ENCODE assay signal across 12 mouse cellular contexts in the genomic region with DNA sequence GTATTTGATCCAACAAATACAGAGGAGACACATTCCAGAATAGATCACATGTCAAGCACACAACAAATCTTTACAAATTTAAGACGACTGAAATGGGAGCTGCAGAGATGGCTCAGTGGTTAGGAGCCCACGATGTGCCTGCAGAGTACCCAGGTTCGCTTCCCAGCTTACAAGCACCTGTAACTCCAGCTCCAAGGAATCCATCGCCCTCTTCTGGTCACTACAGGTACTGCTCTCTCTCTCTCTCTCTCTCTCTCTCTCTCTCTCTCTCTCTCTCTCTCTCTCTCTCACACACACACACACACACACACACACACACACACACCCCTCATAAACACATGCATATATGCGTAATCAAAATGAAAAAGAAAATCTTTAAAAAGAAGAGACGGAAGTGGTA.
DNase-seq lines count a peak whose midpoint lies in the region; ATAC-seq and TF ChIP-seq lines count a peak whose summit lies in the region.
"Had no signal": no experiment of that assay in that cellular context is flagged by ENCODE, and none has a peak within 500 bp of the region (broad histone marks: within the 10 kb centered on the region; RNA-seq: fewer than 3 reads in every experiment).

No protein-coding gene starts in this region.

- peak; percentile 28 for TF ChIP-seq CTCF in heart, postnatal 0 days (IDR thresholded peaks at IDR 0.05; ENCODE audit: low read depth)
- no peak for TF ChIP-seq CTCF in thymus, adult 2 months (IDR thresholded peaks at IDR 0.05; ENCODE audit: borderline replicate concordance, control insufficient read depth, extremely low read depth, insufficient read depth, low read length, poor library complexity)

- no peak for DNase-seq in heart, postnatal 0 days (ENCODE audit: low spot score)
- DNase-seq in thymus, adult 2 months: peak; percentile 17
- DNase-seq in thymus, adult 18-20 months: no peak
- DNase-seq in c-Kit-positive CD71-positive TER-119-positive erythroid progenitor cells, embryonic 14.5 days (ENCODE audit: low spot score): peak; percentile 8
- DNase-seq in adrenal gland, adult 2 months: no peak
- no peak for DNase-seq in heart, embryonic 10.5 days (ENCODE audit: low spot score)
- DNase-seq: cerebellum, adult 8-10 months; gastrocnemius, postnatal 14 days had no signal

- H3K4me2 ChIP-seq in heart, postnatal 0 days (ENCODE audit: low read depth, low read length): no peak overlapping the region
- no peak overlapping the region for H3K4me2 ChIP-seq in heart, embryonic 12.5 days
- H3K4me2 ChIP-seq: hindbrain, embryonic 15.5 days had no signal

- ATAC-seq in heart, postnatal 0 days (ENCODE audit: insufficient read depth, low read depth): no peak
- ATAC-seq in heart, embryonic 12.5 days (ENCODE audit: insufficient number of reproducible peaks, low FRiP score): no peak
- no peak for ATAC-seq in monocyte, adult 5-6 weeks (replicated peaks; ENCODE audit: insufficient number of reproducible peaks, low FRiP score, low TSS enrichment, poor library complexity, severe bottlenecking)

- H3K9ac ChIP-seq in heart, postnatal 0 days (replicated peaks; ENCODE audit: low read depth, low read length): no peak overlapping the region
- no peak overlapping the region for H3K9ac ChIP-seq in heart, embryonic 12.5 days
- H3K9ac ChIP-seq: hindbrain, embryonic 15.5 days had no signal

- no peaks in the 10 kb centered on the region for H3K27me3 ChIP-seq in heart, postnatal 0 days (ENCODE audit: control insufficient read depth, insufficient read depth, low read length)
- H3K27me3 ChIP-seq in heart, embryonic 12.5 days (replicated peaks): no peaks in the 10 kb centered on the region
- no peaks in the 10 kb centered on the region for H3K27me3 ChIP-seq in thymus, adult 2 months (ENCODE audit: control insufficient read depth, insufficient read depth, low read length)
- no peaks in the 10 kb centered on the region for H3K27me3 ChIP-seq in heart, embryonic 10.5 days (ENCODE audit: insufficient read depth, poor library complexity, severe bottlenecking)
- H3K27me3 ChIP-seq: hindbrain, embryonic 15.5 days had no signal

- no peak overlapping the region for H3K27ac ChIP-seq in heart, postnatal 0 days (ENCODE audit: low read depth)
- no peak overlapping the region for H3K27ac ChIP-seq in heart, embryonic 12.5 days (ENCODE audit: poor library complexity, severe bottlenecking)
- H3K27ac ChIP-seq in thymus, adult 2 months (ENCODE audit: control insufficient read depth, insufficient read depth, low read length): no peak overlapping the region
- no peak overlapping the region for H3K27ac ChIP-seq in heart, embryonic 10.5 days

- no peak for TF ChIP-seq EP300 in heart, postnatal 0 days (IDR thresholded peaks at IDR 0.05; ENCODE audit: low read depth)

- 54% methylated on average over 6 of the region's 6 CpGs for WGBS in heart, postnatal 0 days
- WGBS in heart, embryonic 12.5 days: 50% methylated on average over 6 of the region's 6 CpGs
- 59% methylated on average over 6 of the region's 6 CpGs for WGBS in thymus, adult 2 months
- WGBS in heart, embryonic 10.5 days: 51% methylated on average over 6 of the region's 6 CpGs

- no peak overlapping the region for H3K4me3 ChIP-seq in heart, postnatal 0 days (ENCODE audit: low read depth, low read length)
- no peak overlapping the region for H3K4me3 ChIP-seq in heart, embryonic 12.5 days
- no peak overlapping the region for H3K4me3 ChIP-seq in thymus, adult 2 months (ENCODE audit: control insufficient read depth, insufficient read depth, low read length)
- H3K4me3 ChIP-seq in heart, embryonic 10.5 days: no peak overlapping the region
- H3K4me3 ChIP-seq: erythroblast, embryonic 14.5 days; hindbrain, embryonic 15.5 days had no signal

- H3K4me1 ChIP-seq in heart, postnatal 0 days (ENCODE audit: control insufficient read depth, insufficient read depth): no peaks in the 10 kb centered on the region
- no peaks in the 10 kb centered on the region for H3K4me1 ChIP-seq in heart, embryonic 12.5 days (replicated peaks)
- no peaks in the 10 kb centered on the region for H3K4me1 ChIP-seq in thymus, adult 2 months (replicated peaks; ENCODE audit: control insufficient read depth, insufficient read depth, low read length)
- no peaks in the 10 kb centered on the region for H3K4me1 ChIP-seq in heart, embryonic 10.5 days
- H3K4me1 ChIP-seq: hindbrain, embryonic 15.5 days had no signal

- no peaks in the 10 kb centered on the region for H3K9me3 ChIP-seq in heart, postnatal 0 days (replicated peaks; ENCODE audit: control insufficient read depth, low read length)
- no peaks in the 10 kb centered on the region for H3K9me3 ChIP-seq in heart, embryonic 12.5 days (replicated peaks)
- no peaks in the 10 kb centered on the region for H3K9me3 ChIP-seq in heart, embryonic 10.5 days
- H3K9me3 ChIP-seq: hindbrain, embryonic 15.5 days had no signal

- no peak for TF ChIP-seq POLR2A in thymus, adult 2 months (IDR thresholded peaks at IDR 0.05; ENCODE audit: control insufficient read depth, extremely low read depth, insufficient read depth, low read length, poor library complexity)

- H3K36me3 ChIP-seq in heart, postnatal 0 days (replicated peaks; ENCODE audit: control insufficient read depth, insufficient read depth, low read length): no peaks in the 10 kb centered on the region
- no peaks in the 10 kb centered on the region for H3K36me3 ChIP-seq in heart, embryonic 12.5 days
- H3K36me3 ChIP-seq in thymus, adult 2 months (ENCODE audit: control insufficient read depth, insufficient read depth, low read length): no peaks in the 10 kb centered on the region
- no peaks in the 10 kb centered on the region for H3K36me3 ChIP-seq in heart, embryonic 10.5 days
- H3K36me3 ChIP-seq: hindbrain, embryonic 15.5 days had no signal

Comparison
In these comparisons a context has a peak if more than half of its experiments do, and no peak if none do; other contexts are left out.
1. DNase-seq: peak in thymus, adult 2 months (single experiment) and c-Kit-positive CD71-positive TER-119-positive erythroid progenitor cells, embryonic 14.5 days (single experiment); none in heart, postnatal 0 days (single experiment), thymus, adult 18-20 months (0 of 2), adrenal gland, adult 2 months (single experiment) and heart, embryonic 10.5 days (single experiment).